Mouse (Mus musculus): Measurements from ENCODE around the gene Syf2.

Syf2 gene

GRCm38 (mm10) chr4:134923258-134924018 lies 7.3 kb upstream of the Syf2 start, which contains the start of gene Rsrp1:
TSS of gene Rsrp1 (plus strand) at chr4:134923592.
- DNase-seq (ENCODE audit: inconsistent ontology term), result peak; percentile 96

GRCm38 (mm10) chr4:134924019-134924741 lies 6.5 kb upstream of the Syf2 start:
- peak; percentile 81 for DNase-seq (ENCODE audit: inconsistent ontology term)

- no peak for DNase-seq (ENCODE audit: inconsistent ontology term)
These were observed 5.5 kb upstream of the Syf2 start for GRCm38 (mm10) chr4:134925206-134925605.

- DNase-seq (ENCODE audit: inconsistent ontology term), result no peak
These were observed 2.8 kb upstream of the Syf2 start for GRCm38 (mm10) chr4:134927815-134928463.

GRCm38 (mm10) chr4:134928464-134928836 lies 2.2 kb upstream of the Syf2 start:
- DNase-seq (ENCODE audit: inconsistent ontology term), result no peak

GRCm38 (mm10) chr4:134929536-134929935 lies 1.2 kb upstream of the Syf2 start:
- DNase-seq (ENCODE audit: inconsistent ontology term), result no peak

GRCm38 (mm10) chr4:134930190-134930589 lies 508 bp upstream of the Syf2 start:
- DNase-seq (ENCODE audit: inconsistent ontology term), result no peak

GRCm38 (mm10) chr4:134937240-134938176 lies 6.8 kb downstream of the Syf2 start:
- DNase-seq (ENCODE audit: inconsistent ontology term), result no peak

GRCm38 (mm10) chr4:134939900-134940299 lies 9.2 kb downstream of the Syf2 start:
- no peak for DNase-seq (ENCODE audit: inconsistent ontology term)

- DNase-seq (ENCODE audit: inconsistent ontology term), result peak; percentile 33
These were observed 13.2 kb downstream of the Syf2 start for GRCm38 (mm10) chr4:134943758-134944538.

GRCm38 (mm10) chr4:134946024-134946744 lies 15.5 kb downstream of the Syf2 start:
- peak; percentile 69 for DNase-seq (ENCODE audit: inconsistent ontology term)

- DNase-seq (ENCODE audit: inconsistent ontology term), result peak; percentile 60
These were observed 19.9 kb downstream of the Syf2 start for GRCm38 (mm10) chr4:134950518-134951091.

- DNase-seq (ENCODE audit: inconsistent ontology term), result no peak
These were observed 23.8 kb downstream of the Syf2 start for GRCm38 (mm10) chr4:134954461-134954860.

- no peak for DNase-seq (ENCODE audit: inconsistent ontology term)
These were observed 24.5 kb downstream of the Syf2 start for GRCm38 (mm10) chr4:134955196-134955595.

- DNase-seq (ENCODE audit: inconsistent ontology term), result no peak
These were observed 25.1 kb downstream of the Syf2 start for GRCm38 (mm10) chr4:134955845-134956244.

- no peak for DNase-seq (ENCODE audit: inconsistent ontology term)
These were observed 25.6 kb downstream of the Syf2 start for GRCm38 (mm10) chr4:134956328-134956727.

GRCm38 (mm10) chr4:134963021-134963776 lies 32.5 kb downstream of the Syf2 start:
- no peak for DNase-seq (ENCODE audit: inconsistent ontology term)

GRCm38 (mm10) chr4:134967887-134968604 lies 37.3 kb downstream of the Syf2 start:
- no peak for DNase-seq (ENCODE audit: inconsistent ontology term)
